Mouse (Mus musculus): Measurements from ENCODE around the gene Rhbdd3.

DNA sequence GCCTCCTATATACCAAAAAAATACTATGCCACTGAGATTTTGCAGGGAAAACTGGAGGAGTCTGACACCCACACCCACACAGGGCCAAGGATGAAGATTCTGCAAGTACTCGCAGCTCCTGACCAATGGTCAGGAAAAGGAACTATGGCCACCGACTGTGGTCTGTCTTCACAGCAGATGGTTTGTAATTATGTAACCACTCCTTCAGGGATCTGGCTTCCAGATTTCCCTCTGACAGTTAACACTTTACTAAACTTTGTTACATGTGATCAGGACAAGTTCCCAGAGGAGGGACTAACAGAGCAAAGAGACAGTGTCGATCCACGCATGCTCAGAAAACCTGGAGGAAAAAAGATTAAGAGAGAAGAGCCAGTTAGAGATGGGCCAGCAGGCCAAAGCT is 34.0 kb downstream of the Rhbdd3 start:
- no peak for TF ChIP-seq EP300 (IDR thresholded peaks at IDR 0.05; ENCODE audit: low read depth)
- no peak for TF ChIP-seq CTCF (IDR thresholded peaks at IDR 0.05; ENCODE audit: low read depth)

All from liver, postnatal 0 days (tissue).